Mouse (Mus musculus): ENCODE measurements around the gene Foxb1.

- no peak for TF ChIP-seq POLR2A (IDR thresholded peaks at IDR 0.05; ENCODE audit: low read depth, low read length)
- TF ChIP-seq CTCF (conservative IDR thresholded peaks at IDR 0.05; ENCODE audit: insufficient read depth, insufficient read length, low read depth, low read length), result no peak
Observed at GRCm38 (mm10) chr9:69765483-69766050, 4.8 kb upstream of the Foxb1 start.

Measured in kidney, adult 2 months (tissue).